Mouse (Mus musculus) layer of hippocampus, adult 9-10 months (tissue): Measurements from ENCODE around the gene Mr1.

Experiments
- DNase-seq: peaks from one replicate; pipeline ENCODE4 v3.0.0; 2022; ENCODE audit warnings: low spot score

The Mr1 gene

GRCm38 (mm10) chr1:155093971-155094707 is 52.5 kb downstream of the Mr1 start:
- DNase-seq: no peak

GRCm38 (mm10) chr1:155093145-155093791 is 53.3 kb downstream of the Mr1 start:
- DNase-seq: no peak

- DNase-seq: no peak
Measured at GRCm38 (mm10) chr1:155091842-155092800, 54.5 kb downstream of the Mr1 start.

GRCm38 (mm10) chr1:155091374-155091841 is 55.2 kb downstream of the Mr1 start:
- DNase-seq: no peak

- no peak for DNase-seq
Measured at GRCm38 (mm10) chr1:155090736-155091135, 55.9 kb downstream of the Mr1 start.

GRCm38 (mm10) chr1:155090327-155090726 is 56.3 kb downstream of the Mr1 start:
- DNase-seq: no peak

GRCm38 (mm10) chr1:155088847-155089603 is 57.6 kb downstream of the Mr1 start:
- DNase-seq: no peak

GRCm38 (mm10) chr1:155088046-155088445 is 58.6 kb downstream of the Mr1 start:
- DNase-seq: no peak

GRCm38 (mm10) chr1:155086893-155087292 is 59.7 kb downstream of the Mr1 start:
- no peak for DNase-seq

- no peak for DNase-seq
Measured at GRCm38 (mm10) chr1:155086416-155086815, 60.2 kb downstream of the Mr1 start.

- DNase-seq: no peak
Measured at GRCm38 (mm10) chr1:155084839-155085238, 61.8 kb downstream of the Mr1 start.

- no peak for DNase-seq
Measured at GRCm38 (mm10) chr1:155083271-155084265, 63.0 kb downstream of the Mr1 start.

GRCm38 (mm10) chr1:155082965-155083268 is 63.7 kb downstream of the Mr1 start:
- DNase-seq: no peak

GRCm38 (mm10) chr1:155082158-155082964 is 64.3 kb downstream of the Mr1 start:
- no peak for DNase-seq

GRCm38 (mm10) chr1:155077675-155078074 is 68.9 kb downstream of the Mr1 start:
- no peak for DNase-seq
